Mouse (Mus musculus) small intestine, adult 2 months (tissue): ENCODE measurements at regions not wholly inside any gene's neighbourhood (a gene's known extent, or its start where the extent isn't known, plus 50 kb on each side); places are given as distances from the start of the nearest gene placed in this dataset.

Experiments used
- H3K27ac ChIP-seq: fragments of 200-500 bp; 2 replicates; pipeline ENCODE4 v1.5.1; 2012; ENCODE audit warnings: low read depth, low read length, control low read depth, inconsistent platforms; ENCODE audit not compliant: insufficient read depth
- H3K27me3 ChIP-seq: fragments of 200-500 bp; 2 replicates; pipeline ENCODE4 v1.6.1; 2012; ENCODE audit warnings: mild to moderate bottlenecking, moderate library complexity, low read length, inconsistent platforms; ENCODE audit not compliant: control insufficient read depth, insufficient read depth
- H3K36me3 ChIP-seq: fragments of 200-500 bp; 2 replicates; pipeline ENCODE4 v1.6.1; 2012; ENCODE audit warnings: mild to moderate bottlenecking, low read length, control low read depth, inconsistent platforms; ENCODE audit not compliant: control insufficient read depth, insufficient read depth
- H3K4me1 ChIP-seq: fragments of 200-500 bp; 2 replicates; pipeline ENCODE4 v1.6.1; 2012; ENCODE audit warnings: low read length, inconsistent platforms, mixed read lengths; ENCODE audit not compliant: control insufficient read depth, insufficient read depth, insufficient read length
- H3K4me3 ChIP-seq: fragments of 200-500 bp; 2 replicates; pipeline ENCODE4 v1.5.1; 2012; ENCODE audit warnings: low read depth, mild to moderate bottlenecking, control low read depth, inconsistent platforms, low read length, moderate library complexity
- CTCF ChIP-seq: fragments of 200-500 bp; IDR thresholded peaks from 2 replicates; pipeline ENCODE4 v1.5.1; 2012; ENCODE audit warnings: low read depth, mild to moderate bottlenecking, control low read depth, inconsistent platforms, low read length, moderate library complexity, mixed read lengths; ENCODE audit not compliant: insufficient replicate concordance, insufficient read length; ENCODE audit errors: extremely low read depth
- POLR2A ChIP-seq: fragments of 200-500 bp; IDR thresholded peaks from 2 replicates; pipeline ENCODE4 v1.6.1; 2012; ENCODE audit warnings: low read depth, mild to moderate bottlenecking, control low read depth, inconsistent platforms, low read length, moderate library complexity
- WGBS: fragments of 180-500 bp; shearing (Covaris S2); methylation state at CpG from one replicate; pipeline ENCODE4 v1.1.7; 2018; 5-methylcytosine and 5-hydroxymethylcytosine counted together

GRCm38 (mm10) chr2:11416122-11416521, 137.8 kb downstream of the Pfkfb3 start:
- 35% methylated on average over 11 of the region's 11 CpGs for WGBS
- no peak for TF ChIP-seq POLR2A
- TF ChIP-seq CTCF, result no peak
- no peaks in the 10 kb centered on the region for H3K27me3 ChIP-seq
- H3K4me1 ChIP-seq, result peaks cover 5% of the 10 kb centered on the region; the same call in 1 of the 2 replicates
- no peaks in the 10 kb centered on the region for H3K36me3 ChIP-seq
- H3K27ac ChIP-seq, result peak overlapping the region; percentile 64
- H3K4me3 ChIP-seq, result no peak overlapping the region

- H3K27ac ChIP-seq, result no peak overlapping the region
- no peak for TF ChIP-seq CTCF
- TF ChIP-seq POLR2A, result no peak
- WGBS, result 93% methylated on average over 6 of the region's 6 CpGs
Measured at GRCm38 (mm10) chr2:11412521-11412920, 141.4 kb downstream of the Pfkfb3 start.

GRCm38 (mm10) chr2:11408497-11408896, 145.4 kb downstream of the Pfkfb3 start:
- WGBS, result 76% methylated on average over 5 of the region's 6 CpGs
- TF ChIP-seq CTCF (no peak), POLR2A (no peak)

More at GRCm38 (mm10) chr2:11412521-11412920, 141.4 kb downstream of the Pfkfb3 start:
- Histone ChIP-seq H3K27me3 (no peaks in the 10 kb centered on the region), H3K36me3 (no peaks in the 10 kb centered on the region), H3K4me3 (no peak overlapping the region), H3K4me1 (peaks cover 9% of the 10 kb centered on the region)

GRCm38 (mm10) chr2:11406103-11406615, 147.7 kb downstream of the Pfkfb3 start:
- TF ChIP-seq CTCF (no peak), POLR2A (no peak)
- Histone ChIP-seq H3K27ac (no peak overlapping the region), H3K27me3 (no peaks in the 10 kb centered on the region), H3K36me3 (no peaks in the 10 kb centered on the region), H3K4me1 (peaks cover 12% of the 10 kb centered on the region), H3K4me3 (no peak overlapping the region)
- WGBS, result 42% methylated on average over 1 of the region's 1 CpGs

More at GRCm38 (mm10) chr2:11408497-11408896, 145.4 kb downstream of the Pfkfb3 start:
- Histone ChIP-seq H3K27ac (no peak overlapping the region), H3K27me3 (no peaks in the 10 kb centered on the region), H3K4me3 (no peak overlapping the region), H3K4me1 (peaks cover 4% of the 10 kb centered on the region), H3K36me3 (no peaks in the 10 kb centered on the region)

GRCm38 (mm10) chr2:11402218-11402848, 151.5 kb downstream of the Pfkfb3 start:
- TF ChIP-seq CTCF (no peak), POLR2A (no peak)
- 26% methylated on average over 10 of the region's 10 CpGs for WGBS
- H3K27ac ChIP-seq, result peak overlapping the region; percentile 92

GRCm38 (mm10) chr2:11399411-11399810, 154.5 kb downstream of the Pfkfb3 start:
- TF ChIP-seq POLR2A (no peak), CTCF (no peak)
- Histone ChIP-seq H3K27me3 (no peaks in the 10 kb centered on the region), H3K4me3 (no peak overlapping the region), H3K27ac (peak overlapping the region; percentile 99), H3K4me1 (peaks cover 24% of the 10 kb centered on the region), H3K36me3 (no peaks in the 10 kb centered on the region)
- WGBS, result 53% methylated on average over 3 of the region's 3 CpGs

More at GRCm38 (mm10) chr2:11402218-11402848, 151.5 kb downstream of the Pfkfb3 start:
- Histone ChIP-seq H3K4me1 (peaks cover 24% of the 10 kb centered on the region), H3K27me3 (no peaks in the 10 kb centered on the region), H3K36me3 (no peaks in the 10 kb centered on the region), H3K4me3 (no peak overlapping the region; the same call in 1 of the 2 replicates)

- TF ChIP-seq POLR2A (no peak), CTCF (no peak)
- peak overlapping the region; percentile 96 for H3K27ac ChIP-seq
- no peaks in the 10 kb centered on the region for H3K27me3 ChIP-seq
- peak overlapping the region; percentile 18; the same call in 1 of the 2 replicates for H3K4me3 ChIP-seq
- H3K36me3 ChIP-seq, result no peaks in the 10 kb centered on the region
- 21% methylated on average over 6 of the region's 6 CpGs for WGBS
- peaks cover 26% of the 10 kb centered on the region for H3K4me1 ChIP-seq
Measured at GRCm38 (mm10) chr2:11398949-11399348, 154.9 kb downstream of the Pfkfb3 start.
